Mouse (Mus musculus) mouse trophoblast stem cell (cell line): ENCODE measurements around the gene Ankle1.

Experiments
- in situ Hi-C, 2 experiments: fragments of 300-500 bp; cut with MseI, MboI; formaldehyde crosslinking; loops; 2 replicates in 1 of 2; 3 replicates in 1 of 2; pipeline ENCODE4 v1.15.1; 2025

Gene Ankle1

DNA sequence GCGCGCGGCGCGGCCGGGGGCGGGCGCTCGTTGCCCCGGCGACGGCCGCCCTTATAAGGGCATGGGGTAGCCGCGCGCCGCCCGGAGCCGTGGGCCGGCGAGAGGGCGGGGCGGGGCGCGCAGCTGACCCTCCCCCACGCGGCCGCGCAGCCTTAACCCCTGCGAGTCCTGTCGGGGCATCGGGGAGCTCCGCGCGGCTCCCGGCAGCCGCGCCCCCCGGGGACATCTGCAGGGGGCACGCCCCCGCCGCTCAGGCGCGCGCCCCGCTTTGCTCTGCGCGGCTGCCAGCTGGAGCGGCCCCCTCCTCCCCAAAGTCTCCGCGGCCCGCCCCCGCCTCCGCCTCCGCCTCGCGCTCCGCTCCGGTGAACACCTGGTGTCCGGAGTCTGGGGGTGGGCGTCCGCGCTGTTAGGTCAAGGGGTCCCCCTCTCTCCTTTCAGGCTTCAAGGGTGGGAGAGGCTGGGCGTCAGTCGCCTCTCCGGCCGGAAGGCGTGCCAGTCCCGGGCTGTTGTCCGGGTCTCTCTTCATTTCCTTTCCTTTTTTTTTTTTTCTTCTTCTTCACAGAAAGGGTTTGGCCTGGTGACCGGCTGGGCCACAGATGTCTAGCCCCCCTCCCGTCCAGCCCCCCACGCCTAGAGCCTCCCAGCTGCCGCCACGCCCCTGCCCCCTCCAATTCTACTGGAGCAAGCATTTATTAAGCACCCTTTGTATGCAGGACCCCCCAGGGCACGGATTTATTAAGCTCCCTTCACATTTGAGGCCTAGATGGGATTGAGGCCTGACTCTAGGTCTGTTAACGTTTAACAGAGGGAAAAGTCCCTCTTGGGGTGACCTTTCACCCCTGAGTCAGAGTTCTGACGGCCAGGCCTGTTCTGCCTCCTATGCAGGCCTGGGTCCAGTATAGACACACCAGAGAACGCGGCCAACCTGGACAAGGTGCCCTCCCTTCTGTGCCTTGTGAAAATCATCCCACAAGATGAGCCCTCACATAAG lies 23.5 kb upstream of the Ankle1 start:
- in situ Hi-C loops = no loop called here

DNA sequence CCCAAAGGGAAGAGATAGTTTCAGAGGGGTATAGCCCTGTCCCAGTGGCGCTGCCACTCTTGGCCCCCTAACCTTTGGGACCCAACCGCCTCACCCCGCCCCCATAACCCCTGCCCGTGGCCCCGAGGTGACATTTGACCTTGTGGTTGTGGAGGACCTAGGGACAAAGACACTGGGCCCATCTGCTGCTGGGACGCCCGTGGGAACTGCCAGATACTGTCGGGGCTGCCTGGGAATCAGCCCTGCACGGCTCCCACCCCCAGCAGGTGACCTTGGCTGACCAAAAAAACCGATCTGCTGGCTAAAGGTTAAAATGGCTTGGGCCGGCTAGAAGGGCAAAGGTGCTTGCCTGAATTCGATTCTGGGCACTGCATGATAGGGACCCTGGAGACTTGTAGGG lies 22.4 kb upstream of the Ankle1 start:
- in situ Hi-C loops = no loop called here

DNA sequence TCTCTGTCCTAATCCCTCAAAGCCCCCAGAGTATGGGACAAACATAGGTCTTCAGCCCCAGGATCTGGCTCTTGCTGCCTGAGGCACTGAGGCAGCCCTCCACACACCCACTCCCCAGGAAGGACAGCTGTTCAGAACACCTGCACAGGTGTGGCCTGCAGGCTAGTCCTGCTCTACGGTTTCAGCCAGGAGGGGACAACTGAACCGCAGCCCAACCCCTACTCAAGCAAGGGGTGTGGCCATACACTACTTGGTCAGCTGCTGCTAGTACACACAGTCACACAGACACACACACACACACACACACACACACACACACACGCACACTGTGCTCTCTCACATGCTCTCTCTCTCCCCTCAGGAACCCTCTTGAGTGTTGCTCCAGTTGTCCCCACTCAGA lies 21.9 kb upstream of the Ankle1 start:
- in situ Hi-C loops = no loop called here

DNA sequence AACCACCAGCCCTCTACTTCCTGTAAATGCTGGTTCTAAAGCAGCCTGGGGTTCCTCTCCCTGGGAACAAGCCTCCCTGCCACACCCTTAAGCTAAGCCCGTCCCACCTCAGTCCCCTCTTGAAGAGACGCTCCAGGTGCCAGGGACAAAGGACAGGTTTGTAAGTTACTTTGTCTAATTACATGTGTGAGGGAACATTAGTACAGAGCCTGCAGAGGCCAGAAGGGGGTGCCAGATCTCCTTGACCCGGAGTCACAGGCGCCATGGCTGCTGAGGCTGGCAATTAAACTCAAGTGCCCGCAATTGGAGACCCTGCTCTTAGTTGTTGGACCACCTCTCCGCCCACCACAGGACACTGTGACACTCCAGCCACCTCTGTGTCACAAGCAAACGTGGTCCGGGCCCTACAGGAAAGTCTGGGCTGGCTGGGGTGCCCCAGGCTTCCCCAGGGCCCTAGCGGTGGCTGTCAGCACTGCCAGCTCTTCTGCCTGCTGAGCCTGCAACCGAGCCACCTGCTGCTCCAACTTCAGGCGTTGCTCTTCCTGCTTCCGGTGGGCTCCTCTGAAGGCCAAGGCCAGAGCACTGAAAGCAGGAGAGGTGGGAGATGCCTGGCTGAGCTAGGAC lies 20.5 kb upstream of the Ankle1 start:
- in situ Hi-C loops = no loop called here

DNA sequence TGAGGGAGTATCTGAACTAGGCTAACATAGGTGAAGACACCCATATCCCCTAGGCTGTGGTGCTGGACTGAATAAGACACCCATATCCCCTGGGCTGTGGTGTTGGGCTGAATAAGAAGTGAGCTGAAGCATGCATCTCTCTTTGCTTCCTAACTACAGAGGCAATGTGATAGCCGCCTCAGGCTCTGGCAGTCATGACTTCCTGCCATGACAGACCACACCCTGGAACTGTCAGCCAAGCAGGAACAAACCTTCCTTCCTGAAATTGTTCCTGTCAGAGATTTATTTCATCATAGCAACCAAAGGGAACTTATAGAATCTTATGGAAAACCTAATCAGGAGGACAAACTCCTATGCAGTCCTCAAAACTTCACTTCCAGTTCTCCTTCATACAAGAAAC lies 17.5 kb upstream of the Ankle1 start:
- in situ Hi-C loops = no loop called here

DNA sequence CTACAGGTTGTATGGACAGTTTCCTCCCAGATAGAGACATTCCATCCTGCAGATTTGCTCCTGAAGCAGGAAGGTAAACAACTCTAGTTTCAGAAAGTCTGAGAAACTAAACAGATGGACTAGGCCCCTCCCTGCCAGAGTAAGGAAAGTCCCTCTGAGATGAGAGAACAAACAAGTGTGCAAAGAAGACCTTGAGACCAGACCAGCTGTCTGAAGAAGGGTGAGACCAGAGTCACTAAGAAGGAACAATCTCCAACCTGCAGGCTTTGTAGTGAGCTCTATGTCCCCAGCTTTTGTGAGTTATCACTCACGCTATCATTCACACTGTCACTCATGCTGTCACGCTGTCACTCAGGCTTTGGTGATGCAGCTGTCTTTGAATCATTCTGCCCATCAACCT lies 14.1 kb upstream of the Ankle1 start:
- in situ Hi-C loops = no loop called here

DNA sequence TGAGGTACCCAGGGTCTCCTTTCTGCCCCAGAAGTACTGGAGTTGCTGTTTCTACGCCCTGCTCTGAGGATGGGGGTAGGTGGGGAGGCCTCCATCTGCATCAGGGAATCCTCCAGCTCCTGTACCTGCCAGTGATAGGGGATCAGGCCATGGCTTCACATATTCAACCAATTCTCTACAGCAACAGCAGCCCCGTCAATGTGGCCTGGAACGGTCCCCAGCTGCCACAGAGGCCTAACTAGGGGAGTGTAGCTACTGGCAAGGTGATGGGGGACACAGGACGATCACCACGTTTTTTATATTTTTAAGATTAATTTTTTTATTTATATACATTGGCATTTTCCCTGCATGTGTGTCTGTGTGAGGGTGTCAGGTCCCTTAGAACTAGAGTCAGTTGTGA lies 13.4 kb upstream of the Ankle1 start:
- in situ Hi-C loops = no loop called here

DNA sequence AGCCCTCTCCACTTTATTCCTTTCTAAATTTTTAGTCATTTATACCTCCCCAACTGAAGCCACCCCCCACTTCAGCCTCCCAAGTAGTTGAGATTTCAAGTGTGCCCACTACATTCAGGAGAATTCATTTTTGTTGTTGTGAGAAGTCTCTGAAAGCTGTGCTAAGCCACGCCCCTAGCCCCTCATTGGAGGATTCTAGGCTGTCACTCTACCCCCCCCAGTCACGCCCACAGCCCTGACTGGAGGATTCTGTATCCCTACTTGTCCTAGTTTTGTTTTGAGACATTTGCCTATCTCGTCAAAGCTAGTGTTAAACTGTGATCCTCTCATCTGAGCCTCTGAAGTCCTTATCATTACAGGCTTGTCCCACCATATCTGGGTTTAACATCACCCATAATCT lies 12.9 kb upstream of the Ankle1 start:
- in situ Hi-C loops = no loop called here

DNA sequence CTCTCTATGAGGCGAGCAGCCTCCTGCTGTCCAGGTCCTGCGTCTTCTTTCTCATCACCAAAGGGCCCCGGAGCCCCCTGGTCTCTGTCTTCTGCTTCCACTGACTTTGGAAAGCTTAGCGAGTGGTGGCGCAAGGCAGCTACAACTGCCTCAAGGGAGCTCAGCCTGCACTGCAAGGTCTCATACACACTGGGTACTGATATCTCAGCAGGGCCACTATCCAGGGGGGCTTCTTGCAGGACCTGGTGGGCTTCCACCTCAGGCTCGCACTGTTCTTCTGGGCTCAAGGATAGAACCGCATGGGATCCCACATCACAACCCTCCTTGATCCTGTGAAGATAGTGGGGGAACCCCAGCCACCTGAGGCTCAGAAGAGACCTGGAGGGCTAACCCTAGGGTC lies 11.3 kb upstream of the Ankle1 start:
- in situ Hi-C loops = no loop called here

DNA sequence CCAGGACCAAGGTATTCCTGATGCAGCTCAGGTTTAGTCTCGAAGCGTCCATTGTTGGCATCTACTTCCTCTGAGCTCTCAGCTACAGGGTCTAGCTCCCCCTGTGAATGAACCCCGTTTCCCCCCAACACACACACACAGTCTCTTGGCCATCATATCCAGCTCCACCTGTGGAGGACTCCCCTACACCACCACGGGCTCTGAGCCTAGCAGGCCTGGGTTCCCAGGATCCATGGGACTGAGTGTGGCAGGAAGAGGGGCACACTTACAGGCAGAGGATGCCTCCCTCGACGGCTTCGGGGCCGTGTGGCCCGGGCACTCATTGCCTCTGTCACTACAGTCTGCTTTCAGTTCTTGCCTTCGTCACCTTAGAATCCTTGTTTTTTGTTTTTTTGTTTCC lies 10.7 kb upstream of the Ankle1 start:
- in situ Hi-C loops = loop anchor here in 1 of 2 experiments (5.0 kb wide), 1 partner anchor 823 kb away; no protein-coding TSS in a partner anchor

DNA sequence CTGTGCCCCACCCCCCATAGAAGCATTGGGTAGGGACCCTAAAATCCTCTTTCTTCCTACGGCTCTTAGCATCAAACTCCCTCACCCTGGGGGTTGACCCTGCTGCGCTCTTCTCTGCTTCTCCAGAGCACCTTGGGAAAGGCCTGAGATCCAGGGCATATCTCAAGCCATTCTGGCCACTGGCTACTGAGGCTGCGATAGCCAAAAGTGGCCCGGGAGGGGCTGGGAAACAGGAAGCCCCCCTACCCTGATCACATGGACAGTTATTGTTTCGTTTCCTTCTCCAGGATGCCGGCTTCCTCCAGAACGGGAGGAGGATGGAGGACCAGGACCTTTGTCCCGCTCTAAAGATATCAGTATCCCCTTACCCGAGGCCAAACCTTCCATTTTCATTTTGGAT lies 10.2 kb upstream of the Ankle1 start, which contains the start of gene Ushbp1:
Gene Ushbp1, minus strand, starts transcription at position 174 of the 400 bp plus-strand sequence.
- in situ Hi-C loops = loop anchor here in 1 of 2 experiments (5.0 kb wide), 1 partner anchor 823 kb away; no protein-coding TSS in a partner anchor

DNA sequence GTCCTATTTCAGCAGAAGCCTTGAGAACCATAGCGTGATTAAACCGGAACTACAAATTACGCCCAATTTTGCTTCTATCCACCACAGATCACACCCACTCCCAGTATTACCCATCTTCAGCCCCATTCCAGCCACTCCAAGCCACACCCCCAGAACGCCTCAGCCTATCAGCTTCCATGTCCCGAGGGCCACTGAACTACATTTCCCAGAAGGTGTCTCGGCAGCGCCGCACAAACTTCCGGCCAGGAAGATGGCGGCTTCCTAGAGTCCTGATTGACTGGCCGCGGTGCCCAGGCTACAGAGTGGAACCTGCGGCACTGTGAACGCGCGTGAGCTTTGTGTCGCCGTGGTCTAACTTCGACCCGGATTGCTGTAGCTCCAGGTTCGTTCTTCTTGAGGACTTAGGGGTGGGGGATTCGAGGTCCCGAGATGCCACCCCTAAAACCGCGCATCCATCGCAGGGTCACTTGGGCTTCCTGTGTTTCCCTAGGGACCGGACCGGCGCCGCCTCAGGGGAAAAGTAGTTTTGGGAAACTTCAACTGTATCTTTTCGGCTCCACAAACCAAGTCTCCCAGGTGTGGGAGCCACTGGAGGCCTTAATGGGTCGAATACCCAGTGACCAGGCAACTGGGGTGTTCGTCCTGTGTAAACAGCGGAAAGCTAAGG lies 9.0 kb upstream of the Ankle1 start, which contains the start of gene Babam1:
Gene Babam1, plus strand, starts transcription at position 223 of the 667 bp plus-strand sequence.
- in situ Hi-C loops = loop anchor here in 1 of 2 experiments (5.0 kb wide), 1 partner anchor 824 kb away; no protein-coding TSS in a partner anchor

DNA sequence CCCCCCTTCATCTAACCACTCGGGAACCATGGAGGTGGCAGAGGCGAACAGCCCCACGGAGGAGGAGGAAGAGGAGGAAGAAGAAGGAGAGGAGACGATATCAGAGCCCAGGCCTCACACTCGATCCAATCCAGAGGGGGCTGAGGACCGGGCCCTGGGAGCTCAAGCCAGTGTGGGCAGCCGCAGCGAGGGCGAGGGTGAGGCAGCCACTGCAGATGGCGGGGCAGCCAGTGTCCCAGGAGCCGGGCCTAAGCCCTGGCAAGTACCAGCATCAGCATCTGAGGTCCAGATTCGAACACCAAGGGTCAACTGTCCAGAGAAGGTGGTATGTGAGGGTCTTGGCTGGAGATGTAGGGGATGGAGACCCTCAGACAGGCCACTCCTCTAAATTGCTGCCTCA lies 8.1 kb upstream of the Ankle1 start:
- in situ Hi-C loops = loop anchor here in 1 of 2 experiments (5.0 kb wide), 1 partner anchor 825 kb away; no protein-coding TSS in a partner anchor

DNA sequence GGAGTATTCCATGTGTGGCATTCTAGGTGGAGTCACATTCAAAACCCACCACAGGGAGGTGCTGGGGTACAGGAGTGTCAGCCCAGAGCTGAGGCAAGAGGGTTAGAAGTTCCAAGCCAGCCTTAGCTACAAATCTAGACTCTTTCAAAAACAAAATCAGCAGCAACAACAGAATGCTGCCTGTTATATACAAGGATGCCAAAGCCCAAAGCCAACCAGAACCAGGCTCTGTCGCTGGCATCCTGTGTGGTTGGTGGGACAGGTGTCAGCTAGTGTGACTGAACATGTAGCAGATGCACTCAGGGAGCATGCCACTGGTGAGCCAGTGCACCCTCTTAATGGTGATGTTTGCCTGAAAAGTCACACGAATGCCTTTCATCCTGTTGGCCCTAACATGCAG lies 5.0 kb upstream of the Ankle1 start:
- in situ Hi-C loops = no loop called here

DNA sequence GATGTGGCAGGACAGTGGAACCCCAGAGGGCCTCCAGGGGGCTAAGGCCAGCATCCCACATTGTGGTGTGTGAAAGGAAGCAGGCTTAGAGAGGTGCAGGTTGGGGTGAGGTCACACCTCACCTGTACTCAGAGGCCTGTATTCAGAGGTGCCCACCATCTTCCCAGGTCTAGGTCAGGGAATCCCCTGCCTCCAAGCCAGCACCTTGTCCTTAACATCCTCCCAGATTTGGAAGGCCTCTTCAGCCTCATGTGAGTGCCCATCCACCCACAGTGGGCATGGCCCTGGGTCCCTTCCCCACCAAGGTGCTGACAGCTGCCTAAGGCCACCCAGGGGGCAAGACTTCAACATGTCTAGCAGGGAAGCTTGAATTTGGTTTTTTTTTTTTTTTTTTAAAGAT lies 4.4 kb upstream of the Ankle1 start:
- in situ Hi-C loops = no loop called here

DNA sequence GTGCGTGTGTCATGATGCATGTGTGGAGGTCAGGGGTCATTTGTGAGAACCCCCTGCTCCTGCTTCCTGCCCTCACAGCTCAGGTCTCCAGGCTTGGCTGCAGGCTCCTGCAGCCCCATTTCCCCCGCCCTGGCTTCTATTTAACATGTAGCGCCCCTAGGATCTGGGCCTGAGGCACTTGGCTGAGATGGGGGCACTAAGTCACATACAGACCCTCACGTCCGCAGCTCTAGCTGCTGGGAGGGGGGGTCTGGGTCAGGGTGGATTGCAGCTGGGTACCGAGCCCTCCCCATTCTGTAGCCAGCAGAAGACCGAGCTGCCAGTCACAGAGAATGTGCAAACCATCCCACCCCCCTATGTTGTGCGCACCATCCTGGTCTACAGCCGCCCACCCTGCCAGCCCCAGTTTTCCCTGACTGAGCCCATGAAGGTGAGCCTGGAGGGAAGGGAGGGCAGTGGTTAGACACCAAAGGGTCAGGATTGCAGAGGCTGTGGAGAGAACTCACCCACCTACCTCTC lies 3.3 kb upstream of the Ankle1 start:
- in situ Hi-C loops = no loop called here

DNA sequence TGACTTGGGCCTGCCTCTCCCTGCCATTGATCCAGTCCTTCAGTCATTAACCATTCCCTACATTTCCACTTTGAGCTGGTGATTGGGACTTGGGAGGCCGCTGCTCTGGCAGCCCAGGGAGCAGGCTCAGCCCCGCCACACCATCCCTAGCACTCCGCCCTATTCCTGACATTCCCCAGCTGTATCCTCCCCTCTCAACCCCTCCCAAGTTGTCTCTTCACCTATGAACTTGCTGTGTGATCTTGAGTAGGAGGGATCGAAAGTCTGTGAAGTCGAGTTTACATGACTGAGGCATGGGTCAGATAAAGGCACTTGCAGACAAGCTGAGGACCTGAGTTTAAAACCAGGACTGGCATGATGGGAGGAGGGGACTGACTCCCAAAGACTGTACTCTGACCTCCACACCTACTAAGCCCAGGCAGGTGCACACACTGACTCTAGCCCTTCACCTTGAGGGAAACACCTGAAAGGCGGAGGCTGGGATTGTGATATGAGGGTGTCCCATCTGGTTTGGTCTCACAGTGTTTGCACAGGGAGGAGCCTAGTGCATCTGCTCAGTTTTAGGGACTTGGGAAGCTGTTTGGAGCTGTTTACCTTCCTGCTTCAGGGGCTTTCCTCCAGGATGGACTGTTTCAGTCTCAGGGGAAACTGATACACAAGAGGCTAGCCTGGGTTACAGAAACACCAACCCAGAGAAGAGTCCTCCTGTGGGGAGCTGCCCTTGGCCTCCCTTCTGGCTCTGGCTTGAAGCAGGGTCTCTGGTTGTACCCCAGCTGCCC lies 2.5 kb upstream of the Ankle1 start:
- in situ Hi-C loops = no loop called here

DNA sequence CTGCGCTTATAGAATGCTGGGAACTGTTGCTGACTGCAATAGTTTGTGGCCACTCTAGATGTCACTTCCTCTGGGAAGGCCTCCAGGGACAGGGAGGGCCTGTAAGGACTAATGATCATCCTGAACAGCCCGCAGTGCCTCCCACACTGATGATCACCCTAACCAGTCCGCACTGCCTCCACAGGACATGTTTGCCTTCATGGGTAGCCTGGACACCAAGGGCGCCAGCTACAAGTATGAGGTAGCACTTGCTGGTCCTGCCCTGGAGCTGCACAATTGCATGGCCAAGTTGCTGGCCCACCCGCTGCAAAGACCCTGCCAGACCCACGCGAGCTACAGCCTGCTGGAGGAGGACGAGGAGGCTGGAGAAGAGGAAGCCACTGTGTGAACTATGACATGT lies 1.8 kb upstream of the Ankle1 start:
- in situ Hi-C loops = no loop called here

DNA sequence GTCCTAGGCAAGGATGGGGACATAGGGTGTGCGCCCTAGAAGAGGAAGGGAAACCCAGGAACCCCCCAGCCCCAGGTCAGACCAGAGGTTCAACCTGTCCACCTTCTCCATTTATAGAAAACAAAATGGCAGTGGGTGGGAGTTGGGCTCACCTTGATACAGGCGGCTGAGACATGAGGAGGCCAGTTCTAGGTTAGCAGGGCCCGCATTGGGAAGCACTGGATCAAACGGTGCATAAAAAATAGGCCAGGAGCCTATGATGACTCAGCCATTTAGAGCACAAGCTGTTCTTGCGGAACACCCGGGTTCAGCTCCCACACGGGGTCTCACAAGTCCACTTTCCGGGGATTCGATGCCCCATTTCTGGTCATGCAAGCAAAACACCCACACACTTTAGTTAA lies 859 bp upstream of the Ankle1 start:
- in situ Hi-C loops = loop anchor here in 1 of 2 experiments (5.0 kb wide), 1 partner anchor 33 kb away; the partner anchor contains the start of gene Ocel1

DNA sequence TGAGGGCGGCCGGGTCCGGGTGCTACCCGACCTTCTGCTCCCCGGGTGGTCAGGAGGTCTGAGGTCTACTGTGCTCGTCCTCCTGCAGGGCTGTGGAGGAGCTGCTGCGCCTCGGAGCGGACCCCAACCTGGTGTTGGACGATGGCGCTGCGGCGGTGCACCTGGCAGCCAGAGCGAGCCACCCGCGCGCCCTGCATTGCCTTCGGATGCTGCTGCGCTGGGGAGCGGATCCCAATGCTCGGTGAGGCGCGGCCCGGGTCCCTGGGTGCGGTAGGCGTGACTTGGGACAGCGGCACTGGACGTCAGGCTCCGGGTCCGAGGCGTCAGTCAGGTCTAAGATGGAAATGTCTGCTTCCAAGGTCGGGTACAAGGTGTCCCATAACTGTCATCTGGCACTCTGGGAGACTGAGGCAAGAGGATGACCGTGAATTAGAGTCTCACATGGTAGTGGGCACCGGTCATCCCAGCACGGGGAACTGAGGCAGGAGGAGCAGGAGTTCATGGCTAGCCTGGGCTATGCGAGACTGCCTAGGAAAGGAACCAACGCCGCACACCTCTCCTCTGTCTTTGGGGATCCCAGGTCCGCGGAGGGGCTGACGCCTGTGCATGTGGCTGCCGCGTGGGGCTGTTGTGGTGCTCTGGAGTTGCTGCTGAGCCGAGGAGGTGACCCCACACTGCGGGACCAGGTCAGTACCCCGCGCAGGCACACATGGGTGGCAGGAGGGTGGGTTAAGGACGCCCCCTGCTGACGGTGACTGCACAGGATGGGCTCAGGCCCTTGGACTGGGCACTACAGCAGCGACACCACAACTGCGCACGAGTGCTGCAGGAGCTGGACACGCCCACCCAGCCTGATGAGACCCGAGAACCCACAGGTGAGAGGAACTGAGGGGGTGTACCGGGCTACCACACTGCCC lies 547 bp downstream of the Ankle1 start:
- in situ Hi-C loops = loop anchor here in 1 of 2 experiments (5.0 kb wide), 1 partner anchor 34 kb away; the partner anchor contains the start of gene Ocel1
